Mouse (Mus musculus) lung, postnatal 0 days (tissue): ENCODE results near the gene Sh3rf1.

Experiments used
- CTCF ChIP-seq: IDR thresholded peaks from 2 replicates; pipeline ENCODE4 v1.5.1; 2016; ENCODE audit warnings: antibody characterized with exemption, mild to moderate bottlenecking
- EP300 ChIP-seq: IDR thresholded peaks from 2 replicates; pipeline ENCODE4 v1.6.1; 2016; ENCODE audit warnings: antibody characterized with exemption, mild to moderate bottlenecking, control low read depth

- TF ChIP-seq CTCF (no peak), EP300 (no peak)
Observed at GRCm38 (mm10) chr8:61375205-61375604, 151.5 kb downstream of the Sh3rf1 start.
